8 mouse cellular contexts compared by ENCODE assay signal in the genomic region with DNA sequence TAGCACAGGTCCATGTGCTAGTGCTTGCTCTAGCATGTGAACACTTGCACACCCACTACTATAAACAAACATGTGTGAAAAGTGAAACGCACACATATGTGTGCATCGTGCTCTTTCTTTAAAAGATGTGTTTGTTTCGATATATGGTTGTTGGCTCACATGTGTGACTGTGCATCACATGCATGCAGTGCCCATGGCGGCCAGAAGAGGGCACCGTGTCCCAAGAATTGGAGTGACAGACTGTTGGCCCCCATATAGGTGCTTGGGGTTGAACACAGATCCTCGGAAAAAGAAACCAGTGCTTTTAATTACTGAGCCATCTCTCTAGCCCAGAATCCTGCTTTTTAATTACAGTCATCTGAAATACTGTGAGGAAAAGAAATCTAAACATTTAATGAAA. TPM values are rescaled to one million over a fixed set of nuclear protein-coding genes. Genes with fewer than 3 reads are reported as not detected.
A peak's percentile ranks its signal among the peaks of the same experiment; 100 is the strongest.
DNase-seq lines count a peak whose midpoint lies in the region; ATAC-seq and TF ChIP-seq lines count a peak whose summit lies in the region.

No protein-coding gene starts in this region.

- no peaks in the 10 kb centered on the region for H3K4me1 ChIP-seq in intestine, postnatal 0 days (replicated peaks; ENCODE audit: control insufficient read depth, insufficient read depth, low read length)
- no peaks in the 10 kb centered on the region for H3K4me1 ChIP-seq in intestine, embryonic 15.5 days (replicated peaks)
- no peaks in the 10 kb centered on the region for H3K4me1 ChIP-seq in G1E (ENCODE audit: insufficient read depth, low read depth, low read length)
- no peaks in the 10 kb centered on the region for H3K4me1 ChIP-seq in heart, embryonic 10.5 days

- DNase-seq in G1E (ENCODE audit: low spot score): no peak
- peak; percentile 66 for DNase-seq in induced T-regulatory cell, adult 2 months (ENCODE audit: low read depth)
- DNase-seq in spleen, adult 12 weeks (ENCODE audit: low spot score): peak; percentile 14
- no peak for DNase-seq in heart, embryonic 10.5 days (ENCODE audit: low spot score)
- DNase-seq in frontal cortex, adult 2 months (ENCODE audit: extremely low spot score in 1 of 2, low spot score in 1 of 2): no peak

- H3K27ac ChIP-seq in intestine, postnatal 0 days (ENCODE audit: low read depth, low read length): no peak overlapping the region
- H3K27ac ChIP-seq in intestine, embryonic 15.5 days: no peak overlapping the region
- H3K27ac ChIP-seq in heart, embryonic 10.5 days: no peak overlapping the region

- H3K36me3 ChIP-seq in intestine, postnatal 0 days (ENCODE audit: control insufficient read depth, insufficient read depth): no peaks in the 10 kb centered on the region
- no peaks in the 10 kb centered on the region for H3K36me3 ChIP-seq in intestine, embryonic 15.5 days
- no peaks in the 10 kb centered on the region for H3K36me3 ChIP-seq in C2C12 (ENCODE audit: control insufficient read depth, insufficient read depth)
- H3K36me3 ChIP-seq in G1E (replicated peaks): no peaks in the 10 kb centered on the region
- no peaks in the 10 kb centered on the region for H3K36me3 ChIP-seq in heart, embryonic 10.5 days

- peak; percentile 78 for TF ChIP-seq CTCF in intestine, postnatal 0 days (IDR thresholded peaks at IDR 0.05; ENCODE audit: low read depth)
- TF ChIP-seq CTCF in C2C12 (IDR thresholded peaks at IDR 0.05; ENCODE audit: control insufficient read depth, insufficient read depth, insufficient read length): peak; percentile 12
- TF ChIP-seq CTCF in G1E (IDR thresholded peaks at IDR 0.05; ENCODE audit: low read depth, low read length): peak; percentile 42; the same call in 1 of the 2 replicates

- no peak overlapping the region for H3ac ChIP-seq in C2C12 (ENCODE audit: control insufficient read depth, insufficient read length, low read depth)

- no peak overlapping the region for H3K9ac ChIP-seq in intestine, postnatal 0 days (ENCODE audit: low read depth, low read length)
- H3K9ac ChIP-seq in intestine, embryonic 15.5 days: no peak overlapping the region

- H3K79me3 ChIP-seq in C2C12 (ENCODE audit: low read depth): no peaks in the 10 kb centered on the region

- H3K79me2 ChIP-seq in C2C12 (ENCODE audit: control insufficient read depth, insufficient read depth): no peaks in the 10 kb centered on the region

- no peak overlapping the region for H3K4me2 ChIP-seq in intestine, postnatal 0 days (replicated peaks; ENCODE audit: low read depth)
- H3K4me2 ChIP-seq in intestine, embryonic 15.5 days (replicated peaks): no peak overlapping the region

- 50% methylated on average over 6 of the region's 6 CpGs for WGBS in intestine, postnatal 0 days
- 46% methylated on average over 6 of the region's 6 CpGs for WGBS in intestine, embryonic 15.5 days
- WGBS in heart, embryonic 10.5 days: 45% methylated on average over 6 of the region's 6 CpGs

- H3K27me3 ChIP-seq in intestine, postnatal 0 days (replicated peaks; ENCODE audit: control insufficient read depth, insufficient read depth, low read length): peaks cover 15% of the 10 kb centered on the region
- H3K27me3 ChIP-seq in intestine, embryonic 15.5 days (replicated peaks): peaks cover 14% of the 10 kb centered on the region
- peaks cover 14% of the 10 kb centered on the region for H3K27me3 ChIP-seq in C2C12 (ENCODE audit: control insufficient read depth, insufficient read depth, insufficient read length)
- no peaks in the 10 kb centered on the region for H3K27me3 ChIP-seq in G1E (ENCODE audit: insufficient read depth, low read length)
- H3K27me3 ChIP-seq in heart, embryonic 10.5 days (ENCODE audit: insufficient read depth, poor library complexity, severe bottlenecking): peaks cover 26% of the 10 kb centered on the region

- no peak overlapping the region for H3K4me3 ChIP-seq in intestine, postnatal 0 days (ENCODE audit: low read depth, low read length)
- H3K4me3 ChIP-seq in intestine, embryonic 15.5 days (replicated peaks): no peak overlapping the region
- H3K4me3 ChIP-seq in C2C12 (ENCODE audit: insufficient read depth, poor library complexity, severe bottlenecking): no peak overlapping the region
- no peak overlapping the region for H3K4me3 ChIP-seq in G1E (ENCODE audit: low read depth, low read length)
- no peak overlapping the region for H3K4me3 ChIP-seq in heart, embryonic 10.5 days

- no peaks in the 10 kb centered on the region for H3K9me3 ChIP-seq in intestine, postnatal 0 days (ENCODE audit: control insufficient read depth)
- H3K9me3 ChIP-seq in intestine, embryonic 15.5 days: no peaks in the 10 kb centered on the region
- H3K9me3 ChIP-seq in G1E (replicated peaks): no peaks in the 10 kb centered on the region
- no peaks in the 10 kb centered on the region for H3K9me3 ChIP-seq in heart, embryonic 10.5 days

- ATAC-seq in intestine, postnatal 0 days: no peak
- ATAC-seq in intestine, embryonic 15.5 days: no peak
- ATAC-seq in G1E (ENCODE audit: extremely low read depth, insufficient number of reproducible peaks, low FRiP score, poor library complexity, severe bottlenecking): no peak; the same call in 1 of the 2 replicates

TF ChIP-seq in C2C12, 6 proteins besides CTCF, POLR2A, EP300 and RAD21:
- no peak for TF ChIP-seq MAX (IDR thresholded peaks at IDR 0.05)
- TF ChIP-seq MYOG (IDR thresholded peaks at IDR 0.05; ENCODE audit: control insufficient read depth, extremely low read depth, insufficient read length): no peak
- TF ChIP-seq CEBPB (IDR thresholded peaks at IDR 0.05; ENCODE audit: low read depth): no peak
- TF ChIP-seq FOSL1 (IDR thresholded peaks at IDR 0.05; ENCODE audit: insufficient read depth, low read length, poor library complexity, severe bottlenecking): no peak
- TF ChIP-seq USF1 (IDR thresholded peaks at IDR 0.05; ENCODE audit: low read depth): no peak
- TF ChIP-seq MYOD1 (IDR thresholded peaks at IDR 0.05; ENCODE audit: control insufficient read depth, insufficient read length, low read depth): no peak

RNA-seq across cellular contexts. Expression of gene Pde4dip, which starts 6.2 kb away (rescaled TPM):
- polyA plus RNA-seq in intestine, postnatal 0 days (2015; fragmentation: Nextera tagmentation; extraction: Ambion mirVana): 10.0 and 12.4 TPM in 2 replicates
- 23.7 and 23.8 TPM in 2 replicates for polyA plus RNA-seq in intestine, embryonic 15.5 days (2015; fragmentation: Nextera tagmentation; extraction: Ambion mirVana)
- polyA plus RNA-seq in C2C12 (2012; fragmentation: generic; extraction: Trizol): 26.4 TPM
- 4.8 and 5.0 TPM in 2 replicates for total RNA-seq in G1E (2014; fragmentation: Nextera tagmentation)
- 2.7 and 2.8 TPM in 2 replicates for total RNA-seq in G1E (2017)
- 0.41 and 0.47 TPM in 2 replicates for polyA plus RNA-seq in G1E (2012)
- 42.0 and 84.8 TPM in 2 replicates for polyA plus RNA-seq in heart, embryonic 10.5 days (2016; fragmentation: Nextera tagmentation; extraction: Ambion mirVana)
- polyA plus RNA-seq in frontal cortex, adult 2 months (2012; rRNA removed): 108 and 109 TPM in 2 replicates

RNA-seq across cellular contexts. Expression of gene Sec22b, which starts 6.3 kb away (rescaled TPM):
- 226 and 228 TPM in 2 replicates for polyA plus RNA-seq in intestine, postnatal 0 days (2015; fragmentation: Nextera tagmentation; extraction: Ambion mirVana)
- 132 and 142 TPM in 2 replicates for polyA plus RNA-seq in intestine, embryonic 15.5 days (2015; fragmentation: Nextera tagmentation; extraction: Ambion mirVana)
- polyA plus RNA-seq in C2C12 (2012; fragmentation: generic; extraction: Trizol) (60.0 TPM), G1E (2012) (58.3 and 64.1 TPM in 2 replicates)
- total RNA-seq in G1E (2014; fragmentation: Nextera tagmentation) (70.3 and 78.3 TPM in 2 replicates), G1E (2017) (75.4 and 79.6 TPM in 2 replicates)
- polyA plus RNA-seq in heart, embryonic 10.5 days (2016; fragmentation: Nextera tagmentation; extraction: Ambion mirVana): 140 and 154 TPM in 2 replicates
- polyA plus RNA-seq in frontal cortex, adult 2 months (2012; rRNA removed): 63.2 and 65.8 TPM in 2 replicates

Comparison
In these comparisons a context has a peak if more than half of its experiments do, and no peak if none do; other contexts are left out.
1. CTCF ChIP-seq: peak in every context shown above with its lines; median percentile 78 in intestine, postnatal 0 days; 42 in G1E; 12 in C2C12.
2. DNase-seq: peak in induced T-regulatory cell, adult 2 months (single experiment) and spleen, adult 12 weeks (single experiment); none in G1E (single experiment), heart, embryonic 10.5 days (single experiment) and frontal cortex, adult 2 months (0 of 2).